Mouse (Mus musculus) thymus, postnatal 25 days (tissue): ENCODE measurements around the gene Ager.

Experiments used
- DNase-seq: peaks from one replicate; pipeline ENCODE4 v3.0.0; 2022

Gene Ager

GRCm38 (mm10) chr17:34597566-34598095, at the start of gene Ager:
TSS of gene Ager (plus strand) at chr17:34597862.
- no peak for DNase-seq

DNA sequence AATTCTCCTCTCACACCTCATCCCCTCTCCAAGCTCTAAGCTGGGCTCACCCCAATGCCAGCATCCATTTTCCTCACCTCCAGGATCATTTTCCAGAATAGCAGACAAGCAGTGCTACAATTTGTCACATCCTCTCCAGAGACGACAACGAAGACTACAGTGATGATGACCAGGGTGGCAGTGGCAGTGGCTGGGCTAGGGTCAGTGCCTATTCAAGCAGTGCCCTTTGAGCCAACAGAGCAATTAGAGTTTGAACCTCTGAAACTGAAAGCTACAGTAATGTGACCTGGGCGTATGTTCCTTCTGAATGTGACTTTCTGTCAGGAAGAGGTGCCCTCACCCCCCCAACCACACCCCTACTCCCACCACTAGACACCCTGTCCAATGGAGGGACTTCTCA, 48.5 kb upstream of the Ager start:
- no peak for DNase-seq

DNA sequence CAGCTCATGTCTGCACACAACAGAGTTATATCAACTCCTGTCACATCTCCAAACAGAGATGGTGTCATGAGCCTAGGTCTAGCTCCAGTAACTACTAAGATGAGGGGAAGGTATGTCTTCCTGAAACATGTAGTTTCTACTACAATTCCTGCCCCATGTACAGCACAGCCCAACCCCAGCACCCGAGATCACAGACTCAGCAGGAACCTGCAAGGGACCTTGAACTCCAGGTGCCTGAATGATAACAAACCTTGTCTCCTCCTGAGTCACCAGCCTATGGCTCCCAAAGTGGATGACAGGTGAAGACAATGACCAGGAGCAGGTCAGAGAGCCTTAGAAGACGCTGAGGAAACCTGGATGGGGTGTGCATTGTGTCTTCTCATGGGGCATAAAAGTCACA, 47.8 kb upstream of the Ager start:
- no peak for DNase-seq

DNA sequence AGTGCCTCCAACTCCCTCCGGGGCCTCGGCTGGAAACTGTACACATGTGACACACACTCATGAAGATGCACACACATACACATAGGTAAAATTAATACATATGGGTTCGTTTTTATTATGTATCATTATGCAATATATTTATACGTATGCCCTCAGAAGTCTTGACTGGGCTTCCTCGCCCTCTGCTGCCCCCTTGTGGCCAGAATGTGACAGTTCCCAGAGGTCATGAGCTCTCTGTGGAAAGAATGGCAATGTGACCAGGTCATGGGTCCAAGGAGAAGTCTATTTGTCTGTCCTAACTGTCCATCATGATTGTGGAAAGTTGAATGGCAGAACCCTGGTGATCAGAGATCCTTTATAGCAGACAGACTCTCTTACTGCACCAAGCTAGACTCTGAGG, 42.2 kb upstream of the Ager start:
- DNase-seq = peak; percentile 78

- no peak for DNase-seq
Observed at GRCm38 (mm10) chr17:34556406-34556805, 41.3 kb upstream of the Ager start.

DNA sequence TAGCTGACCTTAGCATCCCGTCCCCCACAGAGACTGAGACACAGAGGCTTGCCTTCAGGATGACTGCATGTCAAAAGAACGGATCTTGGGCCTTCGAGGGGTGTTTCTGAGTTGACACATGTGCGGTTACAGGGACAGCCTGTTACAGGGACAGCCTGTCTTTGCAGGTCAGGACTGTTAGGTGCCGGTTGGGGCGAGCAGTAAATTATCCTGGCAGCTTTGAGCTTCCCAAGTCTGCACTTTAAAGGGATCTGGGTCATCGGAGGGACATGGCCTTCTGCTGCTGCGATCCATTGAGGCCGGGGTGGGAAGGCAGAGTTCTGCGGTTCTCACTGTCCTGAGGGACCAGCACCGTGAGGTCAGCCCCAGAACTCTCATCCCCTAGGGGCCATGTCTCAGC, 40.3 kb upstream of the Ager start:
- no peak for DNase-seq

- no peak for DNase-seq
Observed at GRCm38 (mm10) chr17:34559116-34559515, 38.5 kb upstream of the Ager start.

- DNase-seq = no peak
Observed at GRCm38 (mm10) chr17:34559895-34560294, 37.8 kb upstream of the Ager start.

GRCm38 (mm10) chr17:34560438-34560837, 37.2 kb upstream of the Ager start:
- no peak for DNase-seq

DNA sequence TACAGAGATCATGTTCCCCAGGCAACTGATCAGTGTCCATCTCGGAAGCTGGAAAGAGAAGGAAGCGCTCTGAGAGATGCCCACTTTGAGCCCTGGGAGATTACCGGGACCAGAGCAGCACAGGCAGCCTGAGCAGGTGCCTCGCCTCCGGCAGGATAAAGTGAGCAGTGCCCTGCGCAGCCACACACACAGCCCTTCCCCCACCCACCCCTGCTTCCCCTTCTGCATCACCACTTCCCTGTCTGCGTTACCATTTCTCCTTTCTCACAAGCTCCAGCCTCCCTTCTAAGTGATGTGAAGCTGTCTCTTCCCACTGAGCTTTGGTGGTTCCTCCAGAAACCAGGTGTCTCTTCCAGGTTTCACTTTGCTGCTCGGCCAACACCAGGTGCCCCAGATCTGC, 36.5 kb upstream of the Ager start:
- no peak for DNase-seq

DNA sequence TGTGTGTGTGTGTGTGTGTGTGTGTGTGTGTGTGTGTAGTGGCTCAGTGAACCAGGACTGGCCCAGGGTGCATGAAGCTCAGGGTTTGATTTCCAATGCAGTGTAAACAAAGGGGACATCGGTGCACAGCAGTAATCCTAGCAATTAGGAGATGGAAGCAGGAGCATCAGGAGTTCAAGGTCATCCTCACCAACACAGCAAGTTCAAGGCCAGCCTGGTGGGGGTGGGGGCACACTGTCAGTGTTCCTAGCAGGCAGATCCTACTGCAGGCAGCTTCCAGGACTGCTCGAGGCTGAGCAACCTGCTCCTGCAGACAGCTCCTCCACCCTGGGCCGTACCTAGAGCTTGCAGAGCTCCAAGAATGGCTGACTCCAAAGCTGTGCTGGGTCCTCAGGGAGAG, 35.1 kb upstream of the Ager start:
- DNase-seq = no peak

DNA sequence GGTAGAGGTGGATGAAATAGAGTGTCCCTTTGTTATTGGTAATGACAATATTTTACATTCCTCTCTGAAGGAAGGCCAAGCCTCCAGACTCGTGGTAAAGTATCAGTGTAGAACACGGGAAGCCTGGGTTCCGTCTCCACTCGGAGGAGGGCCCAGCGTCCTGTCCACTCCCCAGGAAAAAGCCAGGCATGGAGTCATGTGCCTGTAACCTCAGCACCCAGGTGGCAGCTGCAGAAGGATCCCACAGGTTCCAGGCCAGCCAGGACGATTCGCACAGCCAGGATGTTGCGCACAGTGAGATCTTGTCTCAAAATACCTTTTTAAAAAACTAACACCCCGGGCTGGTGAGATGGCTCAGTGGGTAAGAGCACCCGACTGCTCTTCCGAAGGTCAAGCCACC, 34.3 kb upstream of the Ager start:
- DNase-seq = no peak

DNA sequence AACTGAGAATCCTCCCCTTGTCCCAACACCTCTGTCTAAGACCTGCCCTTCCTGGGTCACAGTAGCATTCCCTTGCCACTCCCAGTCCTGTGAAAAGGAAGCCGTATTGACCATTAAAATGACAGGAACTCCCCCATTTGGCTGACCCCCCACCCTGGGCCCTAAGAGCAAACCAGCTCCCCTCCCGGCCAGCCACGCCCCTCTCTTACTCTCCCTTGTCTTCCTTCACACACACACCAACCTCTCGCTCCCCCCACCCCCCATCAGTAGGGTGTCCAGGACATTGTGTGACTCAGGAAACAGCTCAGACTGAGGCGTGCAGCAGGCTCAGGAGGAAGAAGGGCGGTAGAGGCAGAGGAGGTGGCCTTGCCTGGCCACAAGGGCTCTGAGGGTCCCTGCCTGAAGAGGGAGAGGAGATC, 33.6 kb upstream of the Ager start, which contains the start of gene Notch4:
TSS of gene Notch4 (plus strand) at position 266 of the 419 bp plus-strand sequence.
- no peak for DNase-seq

GRCm38 (mm10) chr17:34564796-34565195, 32.9 kb upstream of the Ager start:
- DNase-seq = no peak

DNA sequence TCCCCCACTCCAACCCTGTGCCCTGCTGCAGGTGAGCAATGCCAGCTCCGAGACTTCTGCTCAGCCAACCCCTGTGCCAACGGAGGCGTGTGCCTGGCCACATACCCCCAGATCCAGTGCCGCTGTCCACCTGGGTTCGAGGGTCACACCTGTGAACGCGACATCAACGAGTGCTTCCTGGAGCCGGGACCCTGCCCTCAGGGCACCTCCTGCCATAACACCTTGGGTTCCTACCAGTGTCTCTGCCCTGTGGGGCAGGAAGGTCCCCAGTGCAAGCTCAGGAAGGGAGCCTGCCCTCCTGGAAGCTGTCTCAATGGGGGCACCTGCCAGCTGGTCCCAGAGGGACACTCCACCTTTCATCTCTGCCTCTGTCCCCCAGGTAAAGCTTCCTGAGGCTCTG, 30.4 kb upstream of the Ager start:
- DNase-seq = no peak

GRCm38 (mm10) chr17:34568421-34568820, 29.2 kb upstream of the Ager start:
- no peak for DNase-seq

GRCm38 (mm10) chr17:34569919-34570318, 27.7 kb upstream of the Ager start:
- DNase-seq = no peak

GRCm38 (mm10) chr17:34571875-34572274, 25.8 kb upstream of the Ager start:
- DNase-seq = peak; percentile 43

DNA sequence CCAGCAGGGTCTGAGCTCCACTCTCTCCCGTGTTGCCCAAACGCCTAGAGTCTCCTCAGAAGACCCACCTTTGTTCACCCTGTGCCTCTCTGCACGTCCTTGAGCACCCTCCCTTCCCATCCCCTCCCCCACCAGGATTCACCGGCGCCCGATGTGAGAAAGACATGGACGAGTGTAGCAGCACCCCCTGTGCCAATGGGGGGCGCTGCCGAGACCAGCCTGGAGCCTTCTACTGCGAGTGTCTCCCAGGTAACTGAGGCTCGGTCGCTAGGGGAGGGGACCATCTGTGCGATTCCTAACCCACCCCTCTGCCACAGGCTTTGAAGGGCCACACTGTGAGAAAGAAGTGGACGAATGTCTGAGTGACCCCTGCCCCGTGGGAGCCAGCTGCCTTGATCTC, 25.3 kb upstream of the Ager start:
- no peak for DNase-seq

DNA sequence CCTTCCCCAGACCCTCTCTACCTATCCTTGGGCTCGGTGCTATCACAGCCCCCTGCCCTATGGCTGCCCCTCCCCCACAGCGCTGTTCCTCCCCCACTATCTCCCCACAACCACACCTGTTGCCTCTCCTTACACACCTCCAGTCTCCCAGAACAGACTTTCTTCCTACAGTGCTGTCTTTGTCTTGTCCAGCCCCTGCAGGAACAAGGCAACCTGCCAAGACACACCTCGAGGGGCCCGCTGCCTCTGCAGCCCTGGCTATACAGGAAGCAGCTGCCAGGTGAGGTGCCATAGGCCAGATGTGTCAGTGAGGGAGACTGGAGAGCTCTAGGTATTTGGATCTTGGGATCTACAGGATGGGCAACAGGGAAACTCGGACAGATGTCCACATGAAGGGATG, 21.1 kb upstream of the Ager start:
- no peak for DNase-seq

DNA sequence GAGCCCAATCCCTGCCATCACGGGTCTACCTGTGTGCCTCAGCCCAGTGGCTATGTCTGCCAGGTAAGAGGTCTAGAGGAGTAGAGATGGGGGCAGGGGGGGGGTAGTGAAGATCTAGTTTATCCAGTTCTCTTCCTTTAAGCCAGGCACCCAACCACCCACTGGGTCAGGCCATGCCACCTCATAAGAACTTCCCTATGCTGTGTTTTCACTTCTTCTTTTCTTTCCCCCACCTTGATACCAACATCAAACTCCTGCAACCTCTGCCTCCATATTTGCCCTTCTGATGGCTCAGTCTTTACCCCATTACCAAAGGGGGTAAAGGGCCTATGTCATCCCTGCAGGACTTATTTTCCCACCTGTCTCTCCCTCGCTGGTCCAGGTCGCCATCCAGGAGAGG, 19.6 kb upstream of the Ager start:
- DNase-seq = no peak

DNA sequence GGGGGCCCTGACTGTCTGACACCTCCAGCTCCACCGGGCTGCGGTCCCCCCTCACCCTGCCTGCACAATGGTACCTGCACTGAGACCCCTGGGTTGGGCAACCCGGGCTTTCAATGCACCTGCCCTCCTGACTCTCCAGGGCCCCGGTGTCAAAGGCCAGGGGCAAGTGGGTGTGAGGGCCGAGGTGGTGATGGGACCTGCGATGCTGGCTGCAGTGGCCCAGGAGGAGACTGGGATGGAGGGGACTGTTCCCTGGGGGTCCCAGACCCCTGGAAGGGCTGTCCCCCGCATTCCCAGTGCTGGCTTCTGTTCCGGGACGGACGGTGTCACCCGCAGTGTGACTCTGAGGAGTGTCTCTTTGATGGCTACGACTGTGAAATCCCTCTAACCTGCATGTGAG, 15.1 kb upstream of the Ager start:
- no peak for DNase-seq

DNA sequence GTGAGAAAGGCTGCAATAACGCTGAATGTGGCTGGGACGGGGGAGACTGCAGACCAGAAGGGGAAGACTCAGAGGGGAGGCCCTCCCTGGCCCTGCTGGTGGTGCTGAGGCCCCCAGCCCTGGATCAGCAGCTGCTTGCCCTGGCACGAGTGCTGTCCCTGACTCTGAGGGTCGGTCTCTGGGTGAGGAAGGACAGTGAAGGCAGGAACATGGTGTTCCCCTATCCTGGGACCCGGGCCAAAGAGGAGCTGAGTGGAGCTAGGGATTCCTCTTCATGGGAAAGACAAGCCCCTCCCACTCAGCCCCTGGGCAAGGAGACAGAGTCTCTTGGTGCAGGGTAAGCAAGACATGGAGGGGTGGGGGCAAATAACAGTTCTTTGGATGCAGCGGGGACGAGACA, 14.3 kb upstream of the Ager start:
- DNase-seq = no peak

DNA sequence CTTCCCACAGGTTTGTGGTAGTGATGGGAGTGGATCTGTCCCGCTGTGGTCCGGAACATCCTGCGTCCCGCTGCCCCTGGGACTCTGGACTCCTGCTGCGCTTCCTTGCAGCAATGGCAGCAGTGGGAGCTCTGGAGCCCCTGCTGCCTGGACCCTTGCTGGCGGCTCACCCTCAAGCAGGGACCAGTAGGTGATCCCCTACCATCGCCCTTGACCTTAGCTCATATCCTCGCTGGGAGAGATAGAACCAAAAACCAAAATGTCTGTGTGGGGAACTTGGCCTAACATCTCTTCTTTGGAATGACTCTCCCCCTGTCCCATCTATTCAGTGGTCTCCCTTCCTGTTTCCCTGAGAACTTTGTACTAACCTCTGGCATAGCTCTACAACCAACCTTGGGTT, 13.8 kb upstream of the Ager start:
- DNase-seq = no peak

DNA sequence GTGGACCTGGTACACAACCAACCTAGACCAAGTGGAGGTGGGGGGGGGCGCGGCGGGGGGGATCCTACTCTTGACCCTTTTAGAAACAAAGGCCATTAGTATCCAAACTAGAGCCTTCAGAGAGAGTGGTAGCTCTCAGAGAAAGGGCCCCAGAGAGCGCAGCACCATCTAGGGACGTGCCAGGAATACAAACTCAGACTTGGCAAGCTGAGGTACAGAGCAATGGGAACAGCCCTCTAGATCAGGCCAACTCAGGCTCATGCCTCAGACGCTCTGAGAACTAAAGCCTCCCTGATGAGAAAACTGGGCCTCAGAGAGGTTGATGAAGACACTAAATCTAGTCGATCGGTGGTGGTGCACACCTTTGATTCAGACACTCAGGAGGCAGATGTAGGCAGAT, 12.5 kb upstream of the Ager start:
- DNase-seq = no peak
